Mouse (Mus musculus): ENCODE data around the gene Uso1.

The Uso1 gene

DNA sequence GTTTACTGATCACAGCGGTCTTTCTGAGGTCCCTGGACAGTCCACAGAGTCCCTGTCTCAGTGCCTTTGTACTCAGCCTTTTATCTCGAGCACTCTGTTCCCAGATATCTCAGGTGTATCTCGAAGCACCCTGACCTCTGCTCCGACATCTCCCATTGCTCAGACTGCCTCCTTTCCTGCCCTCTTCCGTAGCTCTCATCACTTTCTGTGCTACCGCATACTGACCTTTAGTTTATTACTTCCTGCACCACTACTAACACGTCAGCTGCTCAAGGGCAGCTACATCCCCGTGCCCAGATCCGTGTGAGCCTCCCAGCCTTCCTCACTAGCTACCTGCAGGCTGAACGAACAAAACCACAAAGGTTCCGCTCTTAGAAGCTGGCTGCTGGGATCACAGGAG, 110.9 kb downstream of the Uso1 start:
- DNase-seq, result no peak

DNA sequence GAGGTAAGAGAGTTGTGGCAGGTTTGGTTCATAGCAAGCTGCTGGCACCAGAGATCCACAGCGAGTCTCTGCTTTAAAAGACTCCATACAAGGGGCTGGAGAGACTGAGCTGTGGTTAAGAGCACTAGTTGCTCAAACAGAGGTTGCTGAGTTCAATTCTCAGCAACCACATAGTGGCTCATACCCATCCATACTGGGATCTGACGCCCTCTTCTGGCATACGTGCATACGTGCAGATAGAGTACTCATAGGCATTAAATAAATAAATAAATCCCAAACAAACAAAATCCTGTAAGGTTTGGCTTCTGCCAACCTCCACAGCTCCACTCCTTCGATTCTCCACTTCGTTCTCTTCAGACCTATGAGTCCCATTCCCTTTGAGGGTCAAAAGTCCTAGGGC, 114.3 kb downstream of the Uso1 start:
- DNase-seq, result no peak

Measured in cerebellum, postnatal 10 days (tissue).